Mouse (Mus musculus) E14TG2a.4 (cell line): ENCODE measurements around the gene Pdzd2.

Source experiments
- CTCF ChIP-seq: conservative IDR thresholded peaks from 2 replicates; pipeline ENCODE4 v1.5.1; 2014; ENCODE audit warnings: low read length
- NANOG ChIP-seq: IDR thresholded peaks from 2 replicates; pipeline ENCODE4 v1.6.1; 2014; ENCODE audit warnings: borderline replicate concordance, low read length, mixed read lengths
- POU5F1 ChIP-seq: IDR thresholded peaks from 2 replicates; pipeline ENCODE4 v1.6.1; 2014; ENCODE audit warnings: low read length, borderline replicate concordance

DNA sequence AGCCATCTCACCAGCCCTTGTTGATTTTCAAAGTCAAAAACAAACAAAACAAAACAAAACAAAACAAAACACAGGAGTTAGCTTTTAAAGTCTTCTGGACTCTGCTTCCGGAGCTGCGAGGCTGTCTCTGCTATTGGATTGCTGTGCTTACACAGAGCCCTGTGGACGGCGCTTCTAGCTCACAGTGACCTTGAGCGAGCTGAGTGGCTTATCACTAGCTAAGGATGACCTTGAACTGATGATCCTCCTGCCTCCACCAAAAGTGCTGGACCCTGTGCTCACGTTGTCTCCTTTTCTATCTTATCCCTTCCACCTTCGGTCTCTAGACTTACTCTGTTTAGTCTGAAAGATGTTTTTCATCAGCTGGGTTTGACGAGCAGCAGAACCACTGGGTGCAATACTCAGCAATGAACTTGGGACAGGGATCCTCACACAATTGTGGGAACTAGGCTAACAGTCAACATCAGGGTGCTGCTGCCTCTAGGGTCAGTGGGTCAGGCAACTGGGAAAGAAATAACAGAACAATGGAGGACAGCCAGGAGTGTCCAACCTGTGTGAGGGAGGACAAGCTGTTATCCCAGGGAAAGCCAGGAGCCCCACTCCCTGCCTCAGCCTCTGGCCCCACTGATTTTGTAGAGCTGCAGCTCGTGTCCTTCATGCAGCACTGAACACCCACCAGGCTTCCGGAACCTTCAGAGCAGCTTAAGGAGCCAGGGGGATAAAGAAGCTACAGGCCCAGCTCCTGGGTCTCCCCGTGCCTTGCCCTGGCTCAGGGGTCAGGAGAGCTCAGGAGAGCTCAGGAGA lies 172.9 kb downstream of the Pdzd2 start:
- TF ChIP-seq CTCF (no peak), NANOG (no peak), POU5F1 (no peak)
